Mouse (Mus musculus) left cerebral cortex, adult 6 months (tissue): ENCODE data around the gene Tbp. TPM values are rescaled to one million over a fixed set of nuclear protein-coding genes. Genes with fewer than 3 reads are reported as not detected.

ENCODE experiments used
- long read RNA-seq, 2 experiments: library from polyadenylated mRNA; unstranded; transcript quantifications; one replicate each; pipeline ENCODE4 v2.0.0; 2019 to 2020
- polyA plus RNA-seq: library from polyadenylated mRNA; unstranded; fragments of <200 nt; fragmentation: Nextera tagmentation; gene quantifications from 2 replicates; pipeline ENCODE4 v1.2.3, GENCODE M21; 2021

The Tbp gene
- 11.4 and 17.4 TPM in 2 replicates for polyA plus RNA-seq
- long read RNA-seq, experiment 1, full-length matches to known transcripts: 39 of 50 reads
- long read RNA-seq, experiment 1, partial matches to known transcripts: 1 of 50 reads
- long read RNA-seq, experiment 1, other reads (novel, unspliced or antisense): 10 of 50 reads
- long read RNA-seq, experiment 2, full-length matches to known transcripts: 7 of 12 reads
- long read RNA-seq, experiment 2, partial matches to known transcripts: 2 of 12 reads
- long read RNA-seq, experiment 2, other reads (novel, unspliced or antisense): 3 of 12 reads

DNA sequence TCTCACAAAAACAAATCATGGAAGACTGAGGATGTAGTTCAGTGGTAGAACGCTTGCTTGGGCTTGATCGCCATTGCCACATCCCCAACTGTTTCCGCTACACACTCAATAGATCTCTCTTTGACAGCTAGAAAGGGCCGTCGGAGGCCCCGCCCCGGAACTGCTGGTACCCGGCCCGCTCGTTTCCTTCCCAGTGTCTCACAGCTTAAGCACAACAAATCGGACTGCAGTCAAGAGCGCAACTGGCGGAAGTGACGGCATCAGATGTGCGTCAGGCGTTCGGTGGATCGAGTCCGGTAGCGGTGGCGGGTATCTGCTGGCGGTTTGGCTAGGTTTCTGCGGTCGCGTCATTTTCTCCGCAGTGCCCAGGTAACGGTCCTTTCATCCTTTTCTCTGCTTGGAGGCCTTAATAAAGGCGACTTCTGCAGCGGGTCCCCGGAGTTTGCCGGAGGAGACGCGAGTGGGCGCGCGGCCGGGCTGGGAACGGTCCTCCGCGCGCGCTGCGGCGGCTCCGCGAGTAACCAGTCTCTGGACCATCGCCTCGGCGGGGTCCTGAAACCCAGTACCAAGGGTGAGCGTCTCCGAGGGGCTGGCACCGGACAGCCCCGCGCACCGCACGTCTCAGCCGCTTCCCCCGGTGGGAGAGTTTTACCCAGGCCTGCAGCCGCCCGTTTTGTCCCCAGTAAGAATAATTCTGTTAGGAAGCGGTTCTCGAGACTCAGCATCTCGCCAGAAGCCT lies at the start of gene Tbp, which contains the start of gene Psmb1:
Gene Tbp, plus strand, starts transcription at position 233 of the 739 bp plus-strand sequence.
Gene Psmb1, minus strand, starts transcription at position 96 of the 739 bp plus-strand sequence.

DNA sequence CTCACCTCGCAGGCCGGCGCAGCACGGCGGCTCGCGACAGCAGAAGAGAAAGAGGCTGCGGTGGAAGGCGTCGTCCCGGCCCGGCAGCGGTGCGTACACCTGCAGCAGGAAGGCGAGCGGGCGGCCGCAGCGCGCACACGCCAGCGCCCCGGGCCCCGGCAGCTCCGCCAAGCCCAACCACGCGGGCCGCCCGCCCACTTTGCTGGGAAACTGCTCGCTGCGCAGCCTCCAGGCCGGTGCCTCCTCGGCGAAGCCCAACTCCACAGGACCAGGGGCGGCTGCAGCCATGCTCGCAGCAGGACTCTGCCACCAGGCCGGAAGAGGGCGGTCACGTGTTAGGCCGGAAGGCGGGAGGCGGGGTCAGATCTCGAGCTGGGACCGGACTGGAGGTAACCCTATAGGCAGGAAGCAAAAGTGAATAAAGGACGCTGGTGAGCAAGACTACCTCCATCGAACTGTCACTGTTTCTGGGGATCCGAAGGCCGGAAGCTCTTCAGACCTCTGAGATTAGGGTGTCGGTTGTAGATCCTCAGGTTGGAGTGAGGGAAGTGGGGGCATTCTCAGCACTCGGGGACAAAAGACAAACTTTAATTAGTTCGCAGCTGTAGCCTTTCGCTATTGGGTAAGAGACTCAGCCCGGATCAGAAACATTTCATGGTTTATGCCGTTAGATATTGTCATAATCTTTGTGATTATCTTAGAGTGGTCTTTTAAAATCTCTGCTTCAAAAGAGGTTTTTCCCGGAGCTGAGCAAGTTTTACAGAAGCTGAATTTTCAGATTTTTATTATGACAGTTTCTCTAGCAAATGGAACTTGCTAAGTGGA lies 27.5 kb downstream of the Tbp start, which contains the start of gene Pdcd2:
Gene Pdcd2, minus strand, starts transcription at position 316 of the 825 bp plus-strand sequence.

DNA sequence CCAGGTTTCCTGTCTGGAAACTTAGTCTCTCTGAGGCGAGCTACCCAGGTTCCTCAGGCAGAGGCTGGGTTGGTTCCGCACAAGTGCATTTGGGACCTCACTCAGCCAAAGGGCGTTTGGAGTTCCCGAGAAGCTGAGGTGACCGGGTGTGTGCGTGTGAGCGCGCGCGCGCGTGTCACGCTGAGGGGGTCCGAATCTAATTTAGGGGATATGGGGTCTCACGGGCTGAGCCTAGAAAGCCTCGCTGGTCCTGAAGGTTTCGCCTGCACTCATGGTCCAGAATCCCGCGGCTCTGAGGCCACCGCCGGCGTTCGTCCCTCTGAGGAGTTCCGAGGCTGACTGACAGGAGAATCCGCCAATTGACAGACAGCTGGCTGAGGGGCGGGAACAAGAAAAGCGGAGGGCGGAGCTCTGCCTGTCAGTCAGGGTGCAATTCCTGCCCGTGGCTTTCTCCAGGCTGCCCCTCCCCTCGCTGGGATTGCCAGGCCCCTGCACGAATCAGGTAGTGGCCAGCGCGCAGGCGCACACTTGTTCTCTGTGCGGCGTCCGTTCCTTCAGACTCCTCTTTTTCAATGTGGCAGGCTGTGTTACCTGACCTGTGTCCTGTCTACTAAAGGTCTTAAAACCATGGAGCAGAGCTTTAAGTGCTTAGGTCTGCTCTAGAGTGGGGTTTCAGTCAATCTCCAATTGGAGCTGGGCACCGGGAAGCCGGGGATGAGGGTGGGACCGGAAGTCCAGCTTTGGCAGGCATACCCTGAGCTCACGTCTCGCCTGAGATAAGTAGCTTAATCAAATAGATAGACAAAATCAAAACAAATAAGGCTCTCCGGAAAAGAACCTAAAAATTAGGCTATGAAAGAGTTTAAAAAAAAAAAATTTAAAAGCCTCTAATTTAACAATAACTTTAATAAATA lies 64.6 kb downstream of the Tbp start, which contains the start of gene Prdm9:
Gene Prdm9, minus strand, starts transcription at position 341 of the 914 bp plus-strand sequence.

Other genes with a start within 250 kb of the Tbp start
- gene Dll1, start 123.0 kb upstream of the Tbp start, polyA plus RNA-seq: 1.6 and 1.9 TPM in 2 replicates
- gene Fam120b, start 103.7 kb upstream of the Tbp start, polyA plus RNA-seq: 22.2 and 23.7 TPM in 2 replicates
- 301 and 378 TPM in 2 replicates for gene Psmb1, start 137 bp upstream of the Tbp start, polyA plus RNA-seq
- gene Pdcd2, start 27.4 kb downstream of the Tbp start, polyA plus RNA-seq: 39.1 and 39.2 TPM in 2 replicates
- gene Prdm9, start 64.5 kb downstream of the Tbp start, polyA plus RNA-seq: 0.43 and 0.48 TPM in 2 replicates
- 3.0 and 11.0 TPM in 2 replicates for gene Chd1, start 205.1 kb downstream of the Tbp start, polyA plus RNA-seq